Mouse (Mus musculus): Measurements from ENCODE around the gene Tmem234. TPM values are rescaled to one million over a fixed set of nuclear protein-coding genes. Genes with fewer than 3 reads are reported as not detected.

Tmem234 gene
- polyA plus RNA-seq, 1 experiment from 2014 or later, result 164 TPM

DNA sequence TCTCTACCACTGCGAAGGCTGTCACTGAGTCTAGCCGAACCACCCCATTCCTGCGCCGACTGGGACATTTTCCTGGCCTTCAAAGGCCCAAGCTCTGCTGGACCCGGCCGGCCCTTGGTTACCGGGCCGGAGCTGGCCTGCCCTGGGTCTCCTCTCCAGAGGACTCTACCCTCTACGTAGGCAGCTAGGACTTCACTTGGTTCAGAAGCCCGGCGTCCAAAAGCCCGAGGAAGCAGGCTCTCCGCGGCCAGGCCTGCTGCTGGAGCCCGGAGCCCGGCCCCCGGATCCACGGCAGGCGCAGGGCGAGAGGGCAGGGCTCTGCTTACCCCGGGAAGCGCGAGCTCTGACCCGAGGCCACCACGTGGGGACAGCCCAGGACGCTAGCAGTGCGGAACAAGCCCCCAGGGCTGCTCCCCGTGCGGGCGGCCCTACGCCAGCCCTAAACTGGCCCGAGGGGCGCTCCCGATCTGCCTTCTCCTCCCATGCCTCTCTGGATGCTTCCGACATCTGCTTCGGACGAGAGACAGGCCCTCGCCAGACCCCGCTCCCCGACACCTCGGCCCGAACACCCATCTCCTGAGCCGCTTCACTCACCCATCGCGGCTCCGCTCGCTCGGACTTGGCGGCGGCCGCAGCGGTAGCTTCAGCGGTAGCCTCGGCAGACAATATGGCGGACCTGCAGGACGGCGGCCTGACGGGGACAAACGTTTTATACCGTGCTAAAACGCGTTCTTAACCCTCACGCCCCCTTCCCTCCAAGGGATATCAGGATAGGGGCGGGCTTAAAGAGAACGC is 71.8 kb downstream of the Tmem234 start, which contains the start of gene Kpna6:
TSS of gene Kpna6 (minus strand) at position 685 of the 795 bp plus-strand sequence.
- WGBS, result under 1% methylated on average over 63 of the region's 65 CpGs
- peak; percentile 92 for ATAC-seq
- H3K9me3 ChIP-seq (ENCODE audit: control insufficient read depth, low read length), result no peaks in the 10 kb centered on the region
- peaks cover 17% of the 10 kb centered on the region for H3K4me1 ChIP-seq (replicated peaks; ENCODE audit: control insufficient read depth, insufficient read depth, low read length)
- H3K36me3 ChIP-seq (ENCODE audit: control insufficient read depth, insufficient read depth), result peaks cover 9% of the 10 kb centered on the region; the same call in 1 of the 2 replicates
- H3K27me3 ChIP-seq (replicated peaks; ENCODE audit: control insufficient read depth, insufficient read depth, low read length), result no peaks in the 10 kb centered on the region
- H3K27ac ChIP-seq (ENCODE audit: low read length), result peak within 1 kb of the TSS; percentile 75
- H3K4me2 ChIP-seq (ENCODE audit: low read length), result peak within 1 kb of the TSS; percentile 99
- peak within 1 kb of the TSS; percentile 96 for H3K4me3 ChIP-seq (replicated peaks; ENCODE audit: low read length)
- peak within 1 kb of the TSS; percentile 85 for H3K9ac ChIP-seq (replicated peaks; ENCODE audit: low read depth, low read length)

DNA sequence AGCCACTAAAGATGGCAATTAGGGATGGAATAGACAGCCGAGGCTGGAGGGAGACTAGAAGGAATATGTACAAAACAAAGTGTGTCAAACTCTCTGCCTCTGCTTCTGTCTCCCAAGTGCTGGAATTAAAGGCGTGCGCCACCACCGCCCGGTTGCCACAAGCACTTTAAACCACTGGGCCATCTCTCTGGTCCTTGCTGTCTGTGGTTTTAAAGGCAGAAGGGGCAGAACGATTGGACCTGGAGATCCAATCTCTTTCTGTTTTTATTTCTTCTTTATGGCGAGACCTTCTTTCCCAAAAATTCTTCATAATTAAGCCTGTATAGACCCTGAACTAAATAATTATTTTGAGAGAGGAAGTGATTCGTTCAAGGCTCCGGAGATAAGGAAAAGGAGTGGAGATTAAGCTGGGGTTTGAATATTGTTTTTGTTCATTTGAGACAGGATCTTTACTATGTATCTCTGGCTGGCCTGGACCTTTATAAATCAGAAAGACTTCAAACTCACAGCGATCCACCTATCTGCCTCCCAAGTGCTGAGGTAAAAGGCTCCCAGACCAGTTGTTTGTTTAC is 72.5 kb downstream of the Tmem234 start:
- peaks cover 17% of the 10 kb centered on the region for H3K4me1 ChIP-seq (replicated peaks; ENCODE audit: control insufficient read depth, insufficient read depth, low read length)

More for the DNA sequence above, 72.5 kb downstream of the Tmem234 start:
- peak overlapping the region; percentile 99 for H3K4me2 ChIP-seq (ENCODE audit: low read length)
- H3K27ac ChIP-seq (ENCODE audit: low read length), result peak overlapping the region; percentile 75
- no peaks in the 10 kb centered on the region for H3K27me3 ChIP-seq (replicated peaks; ENCODE audit: control insufficient read depth, insufficient read depth, low read length)
- peak overlapping the region; percentile 85 for H3K9ac ChIP-seq (replicated peaks; ENCODE audit: low read depth, low read length)
- peaks cover 9% of the 10 kb centered on the region; the same call in 1 of the 2 replicates for H3K36me3 ChIP-seq (ENCODE audit: control insufficient read depth, insufficient read depth)
- WGBS, result 10% methylated on average over 10 of the region's 10 CpGs
- ATAC-seq, result no peak
- H3K9me3 ChIP-seq (ENCODE audit: control insufficient read depth, low read length), result no peaks in the 10 kb centered on the region
- H3K4me3 ChIP-seq (replicated peaks; ENCODE audit: low read length), result peak overlapping the region; percentile 96

Small RNAs within 50 kb of the gene (microRNA-seq; reads per million reads assigned to microRNA genes)
- not detected for gene Mir8119

Other genes starting within 250 kb of the Tmem234 start
- 17.8 and 18.6 TPM in 2 replicates for gene Zbtb8a, start 222.6 kb upstream of the Tmem234 start, polyA plus RNA-seq (2015; fragmentation: Nextera tagmentation; extraction: Ambion mirVana)
- 7.4 and 9.9 TPM in 2 replicates for gene Zbtb8b, start 159.8 kb upstream of the Tmem234 start, polyA plus RNA-seq (2015; fragmentation: Nextera tagmentation; extraction: Ambion mirVana)
- gene Bsdc1, start 139.1 kb upstream of the Tmem234 start, polyA plus RNA-seq (2015; fragmentation: Nextera tagmentation; extraction: Ambion mirVana), result 43.7 and 46.8 TPM in 2 replicates
- 0.51 and 0.76 TPM in 2 replicates for gene Tssk3, start 109.6 kb upstream of the Tmem234 start, polyA plus RNA-seq (2015; fragmentation: Nextera tagmentation; extraction: Ambion mirVana)
- gene Fam229a, start 109.5 kb upstream of the Tmem234 start, polyA plus RNA-seq (2015; fragmentation: Nextera tagmentation; extraction: Ambion mirVana), result 0.39 TPM in 1 of 2 replicates, not detected in the other
- 1,850 and 1,955 TPM in 2 replicates for gene Marcksl1, start 87.1 kb upstream of the Tmem234 start, polyA plus RNA-seq (2015; fragmentation: Nextera tagmentation; extraction: Ambion mirVana)
- gene Hdac1, start 58.0 kb upstream of the Tmem234 start, polyA plus RNA-seq (2015; fragmentation: Nextera tagmentation; extraction: Ambion mirVana), result 113 and 116 TPM in 2 replicates
- gene Lck, start 27.0 kb upstream of the Tmem234 start, polyA plus RNA-seq (2015; fragmentation: Nextera tagmentation; extraction: Ambion mirVana), result 7.6 and 11.1 TPM in 2 replicates
- gene Fam167b, start 22.1 kb upstream of the Tmem234 start, polyA plus RNA-seq (2015; fragmentation: Nextera tagmentation; extraction: Ambion mirVana), result 0.24 and 0.27 TPM in 2 replicates
- gene Eif3i, start within 50 bp of the Tmem234 start, polyA plus RNA-seq (2015; fragmentation: Nextera tagmentation; extraction: Ambion mirVana), result 216 and 220 TPM in 2 replicates
- gene Dcdc2b, start 13.6 kb downstream of the Tmem234 start, polyA plus RNA-seq (2015; fragmentation: Nextera tagmentation; extraction: Ambion mirVana), result 2.6 and 4.0 TPM in 2 replicates
- gene Iqcc, start 18.4 kb downstream of the Tmem234 start, polyA plus RNA-seq (2015; fragmentation: Nextera tagmentation; extraction: Ambion mirVana), result 30.7 and 37.0 TPM in 2 replicates
- gene Ccdc28b, start 23.3 kb downstream of the Tmem234 start, polyA plus RNA-seq (2015; fragmentation: Nextera tagmentation; extraction: Ambion mirVana), result 109 and 133 TPM in 2 replicates
- 68.1 and 72.8 TPM in 2 replicates for gene Txlna, start 40.4 kb downstream of the Tmem234 start, polyA plus RNA-seq (2015; fragmentation: Nextera tagmentation; extraction: Ambion mirVana)
- gene Kpna6, start 72.1 kb downstream of the Tmem234 start, polyA plus RNA-seq (2015; fragmentation: Nextera tagmentation; extraction: Ambion mirVana), result 16.4 and 17.9 TPM in 2 replicates
- 16.1 and 25.0 TPM in 2 replicates for gene Tmem39b, start 96.2 kb downstream of the Tmem234 start, polyA plus RNA-seq (2015; fragmentation: Nextera tagmentation; extraction: Ambion mirVana)
- gene Khdrbs1, start 141.6 kb downstream of the Tmem234 start, polyA plus RNA-seq (2015; fragmentation: Nextera tagmentation; extraction: Ambion mirVana), result 160 and 179 TPM in 2 replicates
- gene Ptp4a2, start 210.6 kb downstream of the Tmem234 start, polyA plus RNA-seq (2015; fragmentation: Nextera tagmentation; extraction: Ambion mirVana), result 278 and 316 TPM in 2 replicates